Mouse (Mus musculus) frontal cortex, adult (tissue): Measurements from ENCODE around the gene Prg3.

Source experiments
- ATAC-seq: cut with Nextera tagmentation; 2 replicates; pipeline ENCODE4 v1.9.2; 2017; ENCODE audit warnings: mild to moderate bottlenecking, moderate library complexity, mixed read lengths; ENCODE audit not compliant: low TSS enrichment

The Prg3 gene

GRCm38 (mm10) chr2:84987930-84988329, at the start of gene Prg3:
Gene Prg3, plus strand, starts transcription at chr2:84988215.
- ATAC-seq, result no peak

DNA sequence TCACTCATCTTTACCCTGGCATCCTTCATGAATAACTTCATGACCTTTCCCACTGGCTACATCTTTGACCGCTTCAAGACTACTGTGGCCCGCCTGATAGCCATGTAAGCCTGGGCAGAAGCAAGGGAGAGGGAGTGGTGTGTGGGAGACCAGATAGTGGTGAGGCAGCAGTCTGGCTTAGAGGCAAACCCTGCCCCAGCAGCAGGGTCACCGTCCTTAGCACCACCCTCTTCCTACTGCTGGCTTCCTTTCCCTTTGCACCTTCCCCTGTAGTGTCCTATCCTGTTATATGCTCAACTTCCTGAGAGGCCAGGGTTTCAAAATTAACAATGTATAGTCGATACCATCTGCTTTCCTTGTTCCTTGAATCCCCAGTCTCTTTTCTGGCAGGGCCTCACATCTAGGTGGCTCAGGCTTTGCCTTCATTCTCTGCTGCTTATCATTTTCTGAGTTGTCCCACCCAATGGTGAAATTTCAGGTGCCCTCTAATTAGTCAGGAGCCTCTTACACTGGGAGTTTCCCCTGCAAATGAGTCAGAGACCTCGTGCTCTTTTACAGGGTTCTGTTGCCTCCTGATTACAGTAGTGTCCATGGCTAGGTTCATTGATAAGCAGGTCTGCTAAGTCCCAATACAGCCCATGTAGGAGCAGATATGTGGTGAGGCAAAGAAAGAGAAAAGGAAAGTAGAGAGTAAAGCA, 49.6 kb upstream of the Prg3 start:
- no peak for ATAC-seq

- ATAC-seq, result no peak
Measured at GRCm38 (mm10) chr2:84939306-84939705, 48.7 kb upstream of the Prg3 start.

DNA sequence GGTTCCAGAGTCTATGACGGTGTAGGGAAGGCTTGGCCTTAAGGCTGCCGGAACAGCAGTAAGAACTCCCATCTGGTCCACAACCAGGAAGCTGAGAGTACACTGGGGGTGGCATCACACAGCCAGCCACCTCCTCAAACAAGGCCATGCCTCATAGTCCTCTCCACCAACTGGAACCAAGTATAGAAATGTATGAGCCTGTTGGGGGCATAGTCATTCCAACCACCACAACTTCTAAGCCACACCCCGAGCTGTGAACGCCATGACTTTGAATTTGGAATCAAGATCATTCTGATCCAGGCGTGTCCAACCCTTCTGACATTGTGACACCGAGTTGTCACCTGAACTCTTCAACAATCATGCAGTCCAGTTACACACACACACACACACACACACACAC, 48.3 kb upstream of the Prg3 start:
- no peak for ATAC-seq

GRCm38 (mm10) chr2:84941332-84941731, 46.7 kb upstream of the Prg3 start:
- no peak for ATAC-seq

DNA sequence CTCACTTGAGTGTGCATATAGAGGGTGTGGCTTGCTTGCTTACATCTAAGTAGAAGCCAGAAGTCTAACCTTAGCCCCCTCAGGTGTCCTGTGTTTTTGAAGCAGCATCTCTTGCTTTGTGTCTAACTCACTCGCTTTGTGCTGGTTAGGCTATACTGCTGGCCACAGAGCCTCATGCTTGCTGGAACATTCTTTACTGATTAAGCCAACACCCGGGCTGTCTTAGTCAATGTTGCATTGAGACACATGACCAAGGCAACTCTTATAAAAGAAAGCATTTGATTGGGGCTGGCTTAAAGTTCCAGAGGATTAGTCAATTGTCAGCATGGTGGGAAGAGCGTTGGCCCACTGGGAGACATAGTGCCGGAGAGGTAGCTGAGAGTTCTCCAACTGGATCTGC, 46.2 kb upstream of the Prg3 start:
- ATAC-seq, result no peak

DNA sequence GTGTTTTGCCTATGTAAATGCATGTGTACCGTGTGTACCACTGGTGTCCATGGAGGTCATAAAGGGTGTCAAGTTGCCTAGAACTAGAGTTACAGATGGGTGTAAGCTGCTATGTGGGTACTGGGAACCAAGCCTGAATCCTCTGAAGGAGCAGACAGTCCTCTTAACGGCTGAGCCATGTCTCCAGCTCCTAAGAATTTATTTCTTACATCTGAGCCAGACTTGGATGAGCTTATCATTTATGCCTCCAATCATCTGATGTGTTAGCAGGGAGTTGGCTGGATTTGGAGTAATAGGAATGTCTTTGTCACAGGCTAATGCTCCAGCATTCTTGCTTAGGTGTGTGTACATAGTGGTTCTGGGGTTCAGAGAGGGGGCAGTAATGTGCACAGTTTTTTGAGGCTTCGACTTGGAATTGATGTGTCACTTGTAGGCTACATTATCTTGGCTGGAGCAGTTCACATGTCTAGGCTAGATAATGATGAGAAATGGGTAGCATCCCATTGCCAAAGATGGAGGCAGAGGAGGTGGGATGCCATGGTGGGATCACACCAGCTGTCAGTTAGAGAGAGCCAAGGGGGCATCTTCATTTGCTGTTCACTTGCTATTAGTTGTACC, 40.8 kb upstream of the Prg3 start:
- 0 out of 2 replicates have a peak, but pooled peaks have one; percentile 48 for ATAC-seq

DNA sequence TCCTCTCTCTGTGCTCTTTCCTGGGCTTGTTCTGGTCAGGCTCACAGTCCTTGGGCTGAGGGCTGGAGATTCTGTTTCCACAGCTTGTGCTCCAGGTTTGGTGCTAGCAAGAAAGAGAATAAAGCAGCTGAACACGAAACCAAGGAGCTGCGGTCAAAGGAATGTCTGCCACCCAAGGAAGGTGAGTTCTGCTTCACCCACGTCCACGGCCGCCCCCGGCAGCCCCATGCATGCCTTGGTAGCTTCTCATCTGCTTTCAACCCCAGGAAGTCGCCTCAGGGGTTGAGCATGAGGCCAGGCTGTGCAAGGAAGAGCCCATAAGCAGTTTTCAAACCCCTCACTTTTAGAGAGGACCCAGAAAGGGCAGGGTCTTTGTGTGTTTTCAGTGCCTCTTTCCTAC, 39.8 kb upstream of the Prg3 start:
- ATAC-seq, result no peak

DNA sequence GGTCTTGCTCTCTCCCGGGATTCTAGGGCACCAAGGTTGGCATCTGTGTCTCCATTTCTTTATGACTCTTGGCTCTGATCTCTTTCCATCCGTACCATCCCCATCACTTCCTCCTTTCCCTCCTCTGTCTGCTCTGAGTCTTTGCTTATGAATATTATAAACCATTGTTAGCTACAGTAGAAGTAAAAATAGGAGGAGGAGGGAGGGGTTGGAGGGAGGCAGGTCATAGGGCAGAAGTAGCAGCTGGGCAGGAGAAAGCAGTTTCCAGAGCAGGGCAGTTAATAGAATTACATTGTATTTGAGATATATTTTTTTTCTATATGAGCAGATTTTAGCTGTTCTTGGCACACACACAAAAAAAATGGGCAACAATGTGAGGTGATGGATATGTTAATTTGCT, 39.3 kb upstream of the Prg3 start:
- no peak for ATAC-seq

DNA sequence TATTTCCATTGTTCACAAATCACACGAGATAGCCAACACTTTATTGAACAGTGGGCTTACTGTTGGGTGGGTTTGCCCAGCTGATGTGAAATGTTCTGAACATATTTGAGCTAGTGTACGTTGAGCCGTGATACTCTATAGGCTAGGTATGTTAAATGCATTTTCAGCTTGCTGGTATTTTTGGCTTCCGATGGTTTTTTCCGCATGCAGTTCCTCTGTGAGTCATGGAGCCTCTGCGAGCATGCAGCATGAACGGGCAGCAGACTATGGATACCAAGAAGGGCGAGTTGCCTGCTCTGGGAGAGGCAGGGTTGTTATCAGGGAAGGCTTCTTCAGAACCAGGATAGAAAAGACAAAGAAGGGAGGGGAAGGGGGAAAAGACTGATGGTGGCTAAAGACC, 37.0 kb upstream of the Prg3 start:
- ATAC-seq, result peak; percentile 85

GRCm38 (mm10) chr2:84952251-84952650, 35.8 kb upstream of the Prg3 start:
- ATAC-seq, result no peak

- ATAC-seq, result no peak
Measured at GRCm38 (mm10) chr2:84952693-84953092, 35.3 kb upstream of the Prg3 start.

GRCm38 (mm10) chr2:84955435-84955834, 32.6 kb upstream of the Prg3 start:
- ATAC-seq, result no peak

- ATAC-seq, result peak; percentile 93
Measured at GRCm38 (mm10) chr2:84956274-84956673, 31.7 kb upstream of the Prg3 start.

DNA sequence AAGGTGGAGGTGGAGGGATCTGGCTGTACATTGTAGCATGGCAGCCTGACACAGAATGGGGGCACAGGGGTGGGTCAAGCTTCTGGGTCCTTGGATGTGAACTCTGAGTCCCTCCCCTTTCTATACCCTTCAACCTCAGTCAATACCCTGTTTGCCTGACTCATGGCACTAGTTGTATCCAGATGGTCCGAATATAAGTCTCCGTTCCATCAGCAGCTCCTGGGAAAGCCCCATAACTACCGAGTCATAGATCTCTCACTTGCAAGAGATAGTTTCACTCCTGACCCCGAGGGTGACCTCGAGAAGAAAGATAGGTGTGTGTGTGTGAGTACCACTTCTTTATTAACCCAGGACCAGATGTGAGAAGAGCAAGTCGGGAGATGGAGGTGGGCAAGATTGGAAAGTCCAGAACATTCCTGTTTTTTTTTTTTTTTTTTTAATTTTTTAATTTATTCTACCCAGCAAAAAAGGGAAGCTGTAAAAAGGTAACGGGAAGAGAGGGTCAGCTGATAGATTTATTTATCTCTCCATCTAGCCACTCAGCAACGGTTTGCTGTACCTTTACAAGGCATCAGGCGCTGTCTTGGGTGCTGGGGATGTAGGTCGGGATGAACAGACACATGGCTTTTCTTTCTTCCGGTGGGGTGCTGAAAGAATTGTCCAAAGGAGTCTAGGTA, 29.3 kb upstream of the Prg3 start:
- no peak for ATAC-seq

GRCm38 (mm10) chr2:84961300-84961699, 26.7 kb upstream of the Prg3 start:
- no peak for ATAC-seq

GRCm38 (mm10) chr2:84961901-84962300, 26.1 kb upstream of the Prg3 start:
- no peak for ATAC-seq

GRCm38 (mm10) chr2:84962906-84963507, 25.0 kb upstream of the Prg3 start:
- no peak for ATAC-seq

GRCm38 (mm10) chr2:84964111-84964801, 23.8 kb upstream of the Prg3 start:
- ATAC-seq, result no peak

- no peak for ATAC-seq
Measured at GRCm38 (mm10) chr2:84967318-84967991, 20.6 kb upstream of the Prg3 start.

GRCm38 (mm10) chr2:84975580-84975979, 12.4 kb upstream of the Prg3 start:
- ATAC-seq, result no peak

GRCm38 (mm10) chr2:84980188-84980587, 7.8 kb upstream of the Prg3 start, which contains the start of gene Prg2:
Gene Prg2, plus strand, starts transcription at chr2:84980461.
- ATAC-seq, result no peak
